Mouse (Mus musculus) embryonic facial prominence, embryonic 11.5 days (tissue): ENCODE measurements around the gene Lgals7. TPM values are rescaled to one million over a fixed set of nuclear protein-coding genes. Genes with fewer than 3 reads are reported as not detected.
"Not testable (repeated sequence)": the region's sequence is repeated elsewhere in the genome, so short reads cannot be mapped to it uniquely, and the experiment has no call there.

Experiments used
- ATAC-seq: fragments of 200-750 bp; cut with Nextera tagmentation; replicated peaks from 2 replicates; pipeline ENCODE4 v1.8.0; 2017; ENCODE audit warnings: low read depth; ENCODE audit not compliant: insufficient number of reproducible peaks, low FRiP score, low TSS enrichment
- DNase-seq: peaks from one replicate; pipeline ENCODE4 v3.0.0-alpha.2; 2015; ENCODE audit warnings: low spot score
- H3K27ac ChIP-seq: fragments of 300-500 bp; sonication (generic); replicated peaks from 2 replicates; pipeline ENCODE4 v1.5.1; 2014; ENCODE audit warnings: mild to moderate bottlenecking, low read depth, low read length, control low read depth
- H3K27me3 ChIP-seq: fragments of 300-500 bp; sonication (generic); 2 replicates; pipeline ENCODE4 v1.6.1; 2014; ENCODE audit warnings: mild to moderate bottlenecking, low read length, moderate library complexity, mixed read lengths; ENCODE audit not compliant: control insufficient read depth, insufficient read depth
- H3K36me3 ChIP-seq: fragments of 300-500 bp; sonication (generic); replicated peaks from 2 replicates; pipeline ENCODE4 v1.6.1; 2014; ENCODE audit warnings: low read depth, mild to moderate bottlenecking, low read length, moderate library complexity, mixed read lengths; ENCODE audit not compliant: control insufficient read depth, insufficient read depth
- H3K4me1 ChIP-seq: fragments of 300-500 bp; sonication (generic); 2 replicates; pipeline ENCODE4 v1.6.1; 2014; ENCODE audit warnings: low read length, mixed read lengths; ENCODE audit not compliant: control insufficient read depth, insufficient read depth
- H3K4me2 ChIP-seq: fragments of 300-500 bp; sonication (generic); 2 replicates; pipeline ENCODE4 v1.6.1; 2014; ENCODE audit warnings: low read depth, mild to moderate bottlenecking, control low read depth, low read length, moderate library complexity
- H3K4me3 ChIP-seq: fragments of 300-500 bp; sonication (generic); 2 replicates; pipeline ENCODE4 v1.5.1; 2014; ENCODE audit warnings: low read depth, low read length, control low read depth
- H3K9ac ChIP-seq: fragments of 300-500 bp; sonication (generic); replicated peaks from 2 replicates; pipeline ENCODE4 v1.6.1; 2014; ENCODE audit warnings: mild to moderate bottlenecking, control low read depth, low read length
- H3K9me3 ChIP-seq: fragments of 300-500 bp; sonication (generic); replicated peaks from 2 replicates; pipeline ENCODE4 v1.6.1; 2016; ENCODE audit warnings: mild to moderate bottlenecking, low read length, inconsistent platforms, mixed read lengths; ENCODE audit not compliant: control insufficient read depth
- WGBS: fragments of 180-500 bp; shearing (Covaris S2); extraction: QIAGEN DNeasy Blood & Tissue Kit; methylation state at CpG from one replicate; pipeline ENCODE4 v1.1.7; 2014; 5-methylcytosine and 5-hydroxymethylcytosine counted together
- polyA plus RNA-seq: library from polyadenylated mRNA; unstranded; fragments of >200 nt; fragmentation: Nextera tagmentation; extraction: Ambion mirVana; gene quantifications from 2 replicates; pipeline ENCODE4 v1.2.1, GENCODE M21; 2014

Gene Lgals7
- polyA plus RNA-seq, 1 experiment from 2014 or later, result 0.98 TPM

GRCm38 (mm10) chr7:28876099-28876498, 12.4 kb downstream of the Lgals7 start:
- Histone ChIP-seq H3K27me3 (no peaks in the 10 kb centered on the region), H3K4me3 (no peak overlapping the region), H3K36me3 (no peaks in the 10 kb centered on the region), H3K4me1 (no peaks in the 10 kb centered on the region), H3K9ac (no peak overlapping the region), H3K9me3 (no peaks in the 10 kb centered on the region), H3K27ac (no peak overlapping the region), H3K4me2 (no peak overlapping the region)
- ATAC-seq (no peak), DNase-seq (no peak)
- 63% methylated on average over 4 of the region's 4 CpGs for WGBS

- Histone ChIP-seq H3K36me3 (no peaks in the 10 kb centered on the region), H3K9ac (no peak overlapping the region), H3K4me3 (no peak overlapping the region), H3K27me3 (no peaks in the 10 kb centered on the region), H3K27ac (no peak overlapping the region), H3K4me1 (no peaks in the 10 kb centered on the region), H3K9me3 (no peaks in the 10 kb centered on the region), H3K4me2 (no peak overlapping the region)
- no peak for DNase-seq
- no peak for ATAC-seq
- 90% methylated on average over 7 of the region's 7 CpGs for WGBS
These were observed 13.5 kb downstream of the Lgals7 start for GRCm38 (mm10) chr7:28877155-28877554.

GRCm38 (mm10) chr7:28877856-28878255, 14.2 kb downstream of the Lgals7 start:
- H3K9ac ChIP-seq, result no peak overlapping the region
- 81% methylated on average over 4 of the region's 4 CpGs for WGBS

DNA sequence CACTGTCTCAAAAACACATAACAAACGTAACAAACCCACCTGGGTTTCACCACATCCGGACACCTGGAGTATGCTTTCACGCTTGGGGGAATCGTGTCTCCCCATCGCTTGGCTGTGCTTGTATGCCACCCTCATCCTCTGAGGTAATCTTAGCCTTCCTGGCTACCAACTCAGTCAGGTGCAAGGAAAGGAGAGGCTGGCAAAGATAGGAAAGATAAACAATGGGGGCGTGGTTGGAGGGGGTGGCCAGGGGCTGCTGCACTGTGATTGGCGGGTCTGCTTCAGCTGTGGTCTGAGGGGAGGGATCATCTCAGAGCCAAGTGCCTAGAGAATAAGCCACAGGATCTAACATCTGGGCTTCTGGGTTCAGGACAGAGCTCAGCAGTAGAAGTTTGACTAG, 16.0 kb downstream of the Lgals7 start:
- DNase-seq (no peak), ATAC-seq (no peak)
- Histone ChIP-seq H3K9me3 (no peaks in the 10 kb centered on the region), H3K27ac (no peak overlapping the region), H3K4me2 (no peak overlapping the region), H3K4me3 (no peak overlapping the region), H3K9ac (no peak overlapping the region), H3K4me1 (no peaks in the 10 kb centered on the region), H3K27me3 (no peaks in the 10 kb centered on the region), H3K36me3 (no peaks in the 10 kb centered on the region)
- WGBS, result 79% methylated on average over 7 of the region's 7 CpGs

More at GRCm38 (mm10) chr7:28877856-28878255, 14.2 kb downstream of the Lgals7 start:
- Histone ChIP-seq H3K27ac (no peak overlapping the region), H3K36me3 (no peaks in the 10 kb centered on the region), H3K27me3 (no peaks in the 10 kb centered on the region), H3K4me1 (no peaks in the 10 kb centered on the region), H3K9me3 (no peaks in the 10 kb centered on the region), H3K4me3 (no peak overlapping the region), H3K4me2 (no peak overlapping the region)
- ATAC-seq, result no peak
- no peak for DNase-seq

- 62% methylated on average over 10 of the region's 10 CpGs for WGBS
- no peaks in the 10 kb centered on the region for H3K27me3 ChIP-seq
- no peaks in the 10 kb centered on the region for H3K9me3 ChIP-seq
- H3K27ac ChIP-seq, result no peak overlapping the region
- H3K36me3 ChIP-seq, result no peaks in the 10 kb centered on the region
- H3K4me3 ChIP-seq, result no peak overlapping the region
- DNase-seq, result no peak
- H3K4me2 ChIP-seq, result no peak overlapping the region
- no peaks in the 10 kb centered on the region for H3K4me1 ChIP-seq
- ATAC-seq, result no peak
- H3K9ac ChIP-seq, result no peak overlapping the region
These were observed 16.9 kb downstream of the Lgals7 start for GRCm38 (mm10) chr7:28880554-28880953.

GRCm38 (mm10) chr7:28881199-28881598, 17.5 kb downstream of the Lgals7 start, which contains the start of gene Capn12:
Capn12 (plus strand) TSS chr7:28881422.
- Histone ChIP-seq H3K36me3 (no peaks in the 10 kb centered on the region), H3K27me3 (no peaks in the 10 kb centered on the region), H3K9ac (no peak within 1 kb of the TSS), H3K4me2 (no peak within 1 kb of the TSS), H3K27ac (no peak within 1 kb of the TSS), H3K9me3 (no peaks in the 10 kb centered on the region), H3K4me1 (no peaks in the 10 kb centered on the region), H3K4me3 (no peak within 1 kb of the TSS)
- ATAC-seq, result no peak
- DNase-seq, result no peak
- 39% methylated on average over 13 of the region's 13 CpGs for WGBS

DNA sequence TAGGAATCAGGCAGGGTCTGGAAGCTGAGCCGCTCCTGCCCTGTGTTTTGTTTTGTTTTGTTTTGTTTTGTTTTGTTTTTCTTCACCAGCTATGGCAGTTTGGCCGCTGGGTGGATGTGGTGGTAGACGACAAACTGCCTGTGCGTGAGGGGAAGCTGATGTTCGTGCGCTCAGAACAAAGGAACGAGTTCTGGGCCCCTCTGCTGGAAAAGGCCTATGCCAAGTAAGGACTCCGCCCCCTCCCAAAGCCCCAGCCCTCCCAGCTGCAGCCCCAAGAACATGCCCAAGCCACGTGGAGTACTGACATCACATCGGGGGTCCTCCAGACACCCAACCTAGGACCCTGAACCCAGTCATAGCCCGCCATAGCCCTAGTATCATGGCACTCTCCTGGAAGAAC, 19.4 kb downstream of the Lgals7 start:
- no peak for DNase-seq
- no peaks in the 10 kb centered on the region for H3K4me1 ChIP-seq
- 86% methylated on average over 11 of the region's 11 CpGs for WGBS
- no peak overlapping the region for H3K4me2 ChIP-seq
- no peak overlapping the region for H3K4me3 ChIP-seq
- H3K27me3 ChIP-seq, result peaks cover 9% of the 10 kb centered on the region
- H3K9me3 ChIP-seq, result no peaks in the 10 kb centered on the region
- H3K9ac ChIP-seq, result no peak overlapping the region
- no peaks in the 10 kb centered on the region for H3K36me3 ChIP-seq
- no peak for ATAC-seq
- H3K27ac ChIP-seq, result no peak overlapping the region

DNA sequence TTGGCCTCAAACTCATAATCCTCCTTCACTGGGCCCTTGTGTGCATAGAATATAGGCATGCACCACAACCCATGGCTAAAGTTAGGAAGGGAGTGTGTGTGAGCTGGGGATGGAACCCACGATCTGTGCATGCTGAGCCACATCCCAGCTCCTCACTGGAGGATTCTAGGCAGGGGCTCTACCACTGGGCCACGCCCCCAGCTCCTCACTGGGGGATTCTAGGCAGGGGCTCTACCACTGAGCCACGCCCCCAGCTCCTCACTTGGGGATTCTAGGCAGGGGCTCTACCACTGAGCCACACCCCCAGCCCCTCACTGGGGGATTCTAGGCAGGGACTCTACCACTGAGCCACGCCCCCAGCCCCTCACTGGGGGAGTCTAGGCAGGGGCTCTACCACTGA, 20.1 kb downstream of the Lgals7 start:
- H3K4me1 ChIP-seq, H3K4me3 ChIP-seq, ATAC-seq, H3K9ac ChIP-seq, H3K27ac ChIP-seq, H3K4me2 ChIP-seq, H3K36me3 ChIP-seq, H3K9me3 ChIP-seq, DNase-seq: not testable (repeated sequence)
- peaks cover 15% of the 10 kb centered on the region for H3K27me3 ChIP-seq
- WGBS, result 79% methylated on average over 4 of the region's 4 CpGs
